Mouse (Mus musculus) liver, adult 2 months (tissue): ENCODE measurements around the gene Gm20532.

Experiments
- CTCF ChIP-seq: fragments of 200-500 bp; IDR thresholded peaks from 2 replicates; pipeline ENCODE4 v1.5.1; 2011; ENCODE audit warnings: low read depth, low read length, control low read depth
- POLR2A ChIP-seq: fragments of 200-500 bp; IDR thresholded peaks from 2 replicates; pipeline ENCODE4 v1.6.1; 2011; ENCODE audit warnings: low read length, control low read depth; ENCODE audit not compliant: insufficient read depth; ENCODE audit errors: extremely low read depth

GRCm38 (mm10) chr2:26600664-26601063 is 14.2 kb downstream of the Gm20532 start:
- TF ChIP-seq CTCF (no peak), POLR2A (no peak)
